Mouse (Mus musculus) ZHBTc4 (cell line): ENCODE measurements around the gene Rbm4b.

Source experiments
- DNase-seq: peaks from one replicate; pipeline ENCODE4 v3.0.0-alpha.2; 2011; ENCODE audit warnings: low read depth, low spot score

Gene Rbm4b

DNA sequence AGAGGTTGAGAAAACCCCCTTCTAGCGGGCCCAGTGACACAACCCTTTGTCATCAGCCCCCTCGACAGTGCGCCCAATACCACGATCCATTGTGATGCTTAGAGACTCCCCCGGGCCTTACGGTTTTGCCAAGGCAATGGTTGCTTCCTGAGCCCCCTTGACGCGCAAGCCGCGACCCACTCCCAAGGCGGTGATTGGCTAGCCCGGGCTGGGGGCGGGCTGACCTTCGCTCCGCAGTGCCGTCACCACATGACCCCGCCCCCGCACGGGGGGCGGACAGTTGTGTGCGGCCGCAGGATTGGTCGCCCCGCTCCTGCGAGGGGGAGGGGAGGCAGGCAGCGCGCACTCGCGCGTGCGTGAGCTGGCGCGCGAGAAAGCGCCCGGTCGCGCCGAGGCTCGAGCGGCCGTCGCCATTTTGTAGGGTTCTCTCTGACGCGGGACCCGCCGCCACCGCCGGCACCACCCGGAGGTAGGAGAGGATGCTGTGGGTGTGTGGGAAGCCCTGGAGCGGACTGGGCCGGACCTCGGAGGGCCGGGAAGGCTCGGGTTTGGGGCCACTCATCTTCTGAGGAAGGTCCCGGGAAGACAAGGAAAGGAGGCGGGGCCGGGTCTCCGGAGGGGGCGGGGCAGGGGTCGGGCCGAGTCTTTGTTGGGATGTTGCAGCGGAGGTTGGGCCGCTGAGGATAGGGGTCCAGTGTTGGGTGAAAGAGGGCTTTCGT is at the start of gene Rbm4b:
Gene Rbm4b (plus strand): TSS at position 305 of the 719 bp plus-strand sequence.
- peak; percentile 99 for DNase-seq

- peak; percentile 43 for DNase-seq
Measured at GRCm38 (mm10) chr19:4708765-4709164, 47.5 kb upstream of the Rbm4b start.

GRCm38 (mm10) chr19:4711098-4711600 is 45.1 kb upstream of the Rbm4b start, which contains the start of gene Sptbn2:
Gene Sptbn2, plus strand, starts transcription at chr19:4711167.
- peak; percentile 32 for DNase-seq

GRCm38 (mm10) chr19:4711601-4712155 is 44.6 kb upstream of the Rbm4b start:
- DNase-seq, result peak; percentile 69

GRCm38 (mm10) chr19:4712156-4712780 is 44.0 kb upstream of the Rbm4b start:
- DNase-seq, result peak; percentile 61

- DNase-seq, result peak; percentile 17
Measured at GRCm38 (mm10) chr19:4712781-4713526, 43.3 kb upstream of the Rbm4b start.

DNA sequence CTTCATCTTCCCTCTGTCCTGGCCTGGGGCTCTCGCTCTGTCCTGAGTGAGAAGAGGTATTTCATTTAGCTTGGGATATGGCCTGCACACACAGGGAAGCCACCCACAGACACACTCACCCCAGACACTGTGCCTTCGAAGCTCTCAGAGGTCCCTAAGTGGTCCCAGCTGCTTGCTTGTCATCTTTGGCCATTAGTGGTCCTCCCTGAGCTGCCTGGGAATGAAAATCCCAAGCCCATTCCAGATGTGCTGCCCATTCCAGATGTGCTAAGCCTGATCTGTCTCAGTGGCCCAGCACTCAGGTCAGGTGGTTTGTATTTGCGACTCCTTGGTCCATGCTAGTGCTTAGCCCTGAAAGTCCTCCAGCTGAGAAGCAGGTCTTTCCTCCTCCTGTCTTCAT is 42.4 kb upstream of the Rbm4b start:
- DNase-seq, result no peak

- DNase-seq, result no peak
Measured at GRCm38 (mm10) chr19:4716756-4717155, 39.5 kb upstream of the Rbm4b start.

- DNase-seq, result no peak
Measured at GRCm38 (mm10) chr19:4717281-4717680, 39.0 kb upstream of the Rbm4b start.

- no peak for DNase-seq
Measured at GRCm38 (mm10) chr19:4718716-4719115, 37.6 kb upstream of the Rbm4b start.

DNA sequence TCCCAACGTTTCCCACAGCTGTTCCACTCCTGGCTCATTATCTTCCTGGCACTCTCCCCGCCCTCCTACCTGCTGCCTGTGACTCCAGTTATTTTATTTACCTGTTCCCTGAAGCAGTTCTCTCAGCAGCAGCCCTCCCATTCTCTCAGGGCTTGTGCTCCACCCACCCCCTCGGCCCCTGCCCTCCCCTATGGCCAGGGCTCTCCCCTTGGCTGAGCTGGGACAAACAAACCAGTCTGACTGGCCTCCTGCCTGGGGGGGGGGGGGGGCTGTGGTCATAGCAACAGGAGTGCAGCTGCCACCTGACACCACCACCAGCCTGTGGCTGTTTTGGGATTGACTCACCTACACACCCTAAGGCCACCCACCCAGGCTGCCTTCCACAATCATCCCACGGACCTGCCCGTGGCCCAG is 36.9 kb upstream of the Rbm4b start:
- peak; percentile 46 for DNase-seq

GRCm38 (mm10) chr19:4720112-4720511 is 36.2 kb upstream of the Rbm4b start:
- DNase-seq, result no peak

DNA sequence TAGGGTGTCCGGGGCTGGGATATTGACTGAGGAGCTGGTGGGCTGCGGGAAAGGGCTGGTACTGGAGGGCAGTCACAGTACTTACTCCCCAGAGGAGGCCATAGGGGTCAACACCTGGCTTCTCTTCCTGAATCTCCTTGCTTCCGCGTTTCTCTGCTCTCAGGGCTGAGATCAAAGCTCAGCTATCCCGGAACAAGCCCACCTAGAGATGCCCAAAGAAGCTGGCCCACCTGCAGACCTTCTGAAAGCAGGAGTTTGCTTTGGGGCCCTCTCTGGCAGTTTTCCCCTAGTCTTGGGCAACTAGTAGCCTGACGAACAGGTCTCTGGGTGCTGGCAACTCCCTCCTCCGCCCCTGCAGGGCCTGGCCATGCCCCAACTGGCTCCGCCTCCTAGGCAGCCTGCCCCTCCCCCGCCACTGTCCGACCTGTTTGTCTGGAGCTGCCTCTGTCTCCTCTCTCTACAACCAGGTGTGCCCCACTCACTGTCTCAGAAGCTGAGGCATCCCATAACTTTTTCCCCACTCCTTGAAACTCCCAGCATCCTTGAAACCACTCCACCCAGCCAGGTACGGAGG is 35.5 kb upstream of the Rbm4b start:
- peak; percentile 53 for DNase-seq

DNA sequence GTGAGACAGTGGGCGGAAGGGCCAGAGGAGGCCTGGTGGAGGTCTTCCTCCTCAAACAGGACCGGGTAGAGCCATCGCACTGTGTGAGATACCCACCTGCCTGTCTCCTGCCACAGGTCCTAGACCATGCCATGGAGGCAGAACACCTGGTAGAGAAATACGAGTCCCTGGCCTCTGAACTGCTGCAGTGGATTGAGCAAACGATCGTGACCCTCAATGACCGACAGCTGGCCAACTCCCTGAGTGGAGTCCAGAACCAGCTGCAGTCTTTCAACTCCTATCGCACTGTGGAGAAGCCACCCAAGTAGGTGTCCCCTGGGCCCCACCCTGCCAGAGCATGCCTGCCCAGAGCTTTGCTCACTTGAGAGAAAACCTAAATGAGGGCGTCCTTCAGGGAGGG is 27.1 kb upstream of the Rbm4b start:
- DNase-seq, result no peak

DNA sequence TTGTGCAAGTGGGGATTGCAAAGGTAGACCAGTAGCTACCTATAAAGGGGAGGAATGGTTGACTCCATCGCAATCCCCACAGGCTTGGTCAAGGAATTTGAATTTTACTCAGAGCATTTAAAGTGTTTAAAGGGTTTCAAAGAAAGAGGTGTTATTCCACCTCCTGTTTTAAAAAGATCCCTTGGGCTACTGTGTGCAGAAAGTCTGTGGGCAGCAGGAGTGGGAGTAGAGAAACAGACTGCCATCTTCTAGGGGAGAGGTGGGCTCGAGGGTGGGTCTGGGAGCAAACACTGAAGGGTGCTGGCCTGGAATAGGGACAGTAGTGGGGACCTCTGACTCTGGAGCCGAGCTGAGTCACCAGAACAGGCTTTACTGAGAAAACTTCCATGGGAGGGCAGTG is 23.2 kb upstream of the Rbm4b start:
- no peak for DNase-seq

DNA sequence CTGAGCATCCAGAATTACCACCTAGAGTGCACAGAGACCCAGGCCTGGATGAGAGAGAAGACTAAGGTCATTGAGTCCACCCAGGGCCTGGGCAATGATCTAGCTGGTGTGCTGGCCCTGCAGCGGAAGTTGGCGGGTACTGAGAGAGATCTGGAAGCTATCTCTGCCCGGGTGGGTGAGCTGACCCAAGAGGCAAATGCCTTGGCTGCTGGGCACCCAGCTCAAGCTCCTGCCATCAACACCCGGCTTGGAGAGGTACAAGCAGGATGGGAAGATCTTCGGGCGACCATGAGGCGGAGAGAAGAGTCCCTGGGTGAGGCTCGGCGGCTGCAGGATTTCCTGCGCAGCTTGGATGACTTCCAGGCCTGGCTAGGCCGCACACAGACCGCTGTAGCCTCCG is 18.4 kb upstream of the Rbm4b start:
- DNase-seq, result no peak

DNA sequence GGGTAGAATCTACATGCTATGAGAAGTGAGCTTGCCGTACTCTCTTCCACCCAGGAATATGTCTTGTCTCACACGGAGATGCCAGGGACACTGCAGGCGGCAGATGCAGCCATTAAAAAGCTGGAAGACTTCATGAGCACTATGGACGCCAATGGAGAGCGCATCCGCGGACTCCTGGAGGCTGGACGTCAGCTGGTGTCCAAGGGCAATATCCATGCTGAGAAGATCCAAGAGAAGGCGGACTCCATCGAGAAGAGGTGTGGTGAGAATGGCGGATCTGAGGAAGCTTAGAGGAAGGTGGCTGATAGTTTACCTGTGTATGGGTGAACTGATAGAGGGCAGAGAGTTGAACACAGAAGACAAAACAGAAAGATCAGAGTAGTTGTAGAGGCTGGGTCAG is 17.2 kb upstream of the Rbm4b start:
- DNase-seq, result no peak

DNA sequence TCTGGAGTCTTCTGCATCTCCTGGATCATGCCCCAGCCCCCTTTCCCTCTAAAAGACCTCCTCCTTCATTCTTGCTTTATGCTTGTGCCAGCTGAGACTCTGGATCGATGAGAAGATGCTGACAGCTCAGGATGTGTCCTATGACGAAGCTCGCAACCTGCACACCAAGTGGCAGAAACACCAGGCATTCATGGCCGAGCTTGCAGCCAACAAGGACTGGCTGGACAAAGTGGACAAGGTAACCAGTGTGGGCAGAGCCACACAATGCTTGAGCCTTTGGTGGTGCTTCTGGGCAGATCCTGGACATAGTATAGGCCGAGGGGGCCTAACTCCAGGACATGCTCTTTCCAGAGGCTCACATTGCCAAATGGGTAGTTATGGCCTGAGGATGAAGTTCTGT is 16.5 kb upstream of the Rbm4b start:
- no peak for DNase-seq

DNA sequence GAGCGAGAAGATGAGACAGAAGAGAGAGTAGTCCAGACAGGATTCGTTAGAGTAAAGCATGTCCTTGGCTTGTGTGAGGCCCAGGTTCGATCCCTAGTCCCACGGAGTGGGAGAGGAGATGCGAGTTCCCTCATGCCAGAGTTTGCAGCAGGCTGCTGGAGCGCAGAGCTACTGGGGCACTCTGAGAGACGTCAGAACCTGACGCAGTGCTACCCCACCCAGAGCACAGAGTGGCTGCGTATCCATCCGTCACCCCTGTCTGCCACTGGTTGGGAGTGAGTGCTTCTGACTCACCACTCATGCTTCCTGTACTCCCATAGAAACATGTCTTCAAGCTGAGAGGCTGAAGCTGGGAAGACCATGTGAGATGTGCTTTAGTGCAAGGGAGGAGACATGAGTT is 14.8 kb upstream of the Rbm4b start:
- DNase-seq, result no peak

GRCm38 (mm10) chr19:4742229-4742628 is 14.1 kb upstream of the Rbm4b start:
- no peak for DNase-seq

DNA sequence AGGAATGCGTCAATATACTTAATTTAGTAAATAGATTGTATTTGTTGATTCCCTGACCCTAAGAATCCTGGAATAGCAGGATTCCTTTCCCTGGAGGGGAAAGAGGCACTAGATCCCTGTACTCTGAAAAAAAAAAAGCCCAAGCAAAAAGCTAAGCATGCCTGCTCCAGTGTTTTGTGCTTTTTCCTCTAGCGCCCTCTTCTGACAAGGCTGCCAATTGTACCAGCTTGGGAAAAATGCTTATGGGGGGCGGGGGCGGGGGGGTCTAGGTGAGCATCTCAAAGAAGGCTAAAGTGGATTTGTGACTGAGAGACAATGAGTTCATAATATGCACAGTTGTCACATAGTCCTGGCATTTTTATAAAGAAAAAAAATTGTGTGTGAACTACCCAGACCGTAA is 12.8 kb upstream of the Rbm4b start:
- DNase-seq, result peak; percentile 69

DNA sequence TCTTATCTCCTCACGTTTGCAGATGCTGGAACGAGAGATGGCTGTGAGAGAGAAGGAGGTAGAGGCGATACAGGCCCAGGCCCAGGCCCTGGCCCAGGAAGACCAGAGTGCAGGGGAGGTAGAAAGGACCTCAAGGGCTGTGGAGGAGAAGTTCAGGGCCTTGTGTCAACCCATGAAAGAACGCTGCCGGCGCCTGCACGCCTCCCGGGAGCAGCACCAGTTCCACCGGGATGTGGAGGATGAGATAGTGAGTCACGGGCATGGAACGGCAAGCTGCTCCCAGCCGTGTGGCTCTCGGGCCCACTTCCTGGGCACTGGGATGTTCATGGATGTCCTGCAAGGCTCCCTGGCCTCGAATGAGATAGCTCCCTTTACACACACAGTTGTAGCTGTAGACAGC is 12.3 kb upstream of the Rbm4b start:
- no peak for DNase-seq
